In genomic region chr7:127364166-127364565, GRCm38 (mm10) we compare ENCODE assay signal across 8 mouse cellular contexts. TPM values are rescaled to one million over a fixed set of nuclear protein-coding genes. Genes with fewer than 3 reads are reported as not detected.
DNase-seq lines count a peak whose midpoint lies in the region; ATAC-seq lines count a peak whose summit lies in the region.

No protein-coding gene starts in this region.

- WGBS in heart, embryonic 14.5 days: 72% methylated on average over 4 of the region's 4 CpGs

- peak; percentile 46 to 50 for DNase-seq in cerebellum, adult 18-20 months
- no peak for DNase-seq in cerebellum, postnatal 14 days
- peak; percentile 52 for DNase-seq in lung, postnatal 10 days
- DNase-seq in left cerebral cortex, postnatal 36 days (ENCODE audit: low spot score in 2 of 2): no peak
- no peak for DNase-seq in thymus, postnatal 36 days
- no peak for DNase-seq in left cerebral cortex, postnatal 10 days (ENCODE audit: extremely low spot score in 1 of 2, low spot score in 2 of 2)

- no peaks in the 10 kb centered on the region for H3K36me3 ChIP-seq in heart, embryonic 14.5 days (ENCODE audit: control insufficient read depth, insufficient read depth, low read length)

- intact Hi-C loops in left cerebral cortex, postnatal 36 days (cut with DNase I): loop anchor here (5.0 kb wide), 2 partner anchors 53 to 108 kb away; no protein-coding TSS in a partner anchor
- intact Hi-C loops in left cerebral cortex, postnatal 10 days (cut with DNase I): loop anchor here (5.0 kb wide), 2 partner anchors 108 to 133 kb away; no protein-coding TSS in a partner anchor

- peak overlapping the region; percentile 78 for H3K4me2 ChIP-seq in heart, embryonic 14.5 days (ENCODE audit: low read length)

- peak overlapping the region; percentile 18 for H3K4me3 ChIP-seq in brown adipose tissue, adult 24 weeks (ENCODE audit: insufficient read depth, low read depth, low read length)
- H3K4me3 ChIP-seq in heart, embryonic 14.5 days (ENCODE audit: control insufficient read depth in 1 of 2, insufficient read depth in 1 of 2, low read depth in 1 of 2, low read length in 2 of 2): no peak overlapping the region; a peak in 1 of 4 replicates

- ATAC-seq in heart, embryonic 14.5 days (ENCODE audit: insufficient number of reproducible peaks, insufficient read depth, low FRiP score, low read depth): no peak

- no peaks in the 10 kb centered on the region for H3K4me1 ChIP-seq in brown adipose tissue, adult 24 weeks (ENCODE audit: control insufficient read depth, insufficient read depth, insufficient read length, low read length)
- H3K4me1 ChIP-seq in heart, embryonic 14.5 days (ENCODE audit: control insufficient read depth in 2 of 2, insufficient read depth in 2 of 2, low read length in 2 of 2): no peaks in the 10 kb centered on the region; a peak in 1 of 4 replicates

- H3K9ac ChIP-seq in heart, embryonic 14.5 days (ENCODE audit: low read length): no peak overlapping the region; the same call in 1 of the 2 replicates

- H3K27me3 ChIP-seq in heart, embryonic 14.5 days (ENCODE audit: control insufficient read depth, insufficient read depth, low read length): peaks cover 7% of the 10 kb centered on the region; the same call in 1 of the 2 replicates

- H3K27ac ChIP-seq in brown adipose tissue, adult 24 weeks (replicated peaks; ENCODE audit: low read depth, low read length): no peak overlapping the region
- no peak overlapping the region for H3K27ac ChIP-seq in heart, embryonic 14.5 days (replicated peaks in 1 of 2; ENCODE audit: control insufficient read depth in 1 of 2, insufficient read depth in 1 of 2, low read depth in 2 of 2, low read length in 2 of 2)

- H3K9me3 ChIP-seq in heart, embryonic 14.5 days (ENCODE audit: control insufficient read depth, low read length): no peaks in the 10 kb centered on the region

RNA-seq across cellular contexts. Expression of gene Zfp747, which starts 11.7 kb away (rescaled TPM):
- 1.5 and 1.8 TPM in 2 replicates for polyA plus RNA-seq in brown adipose tissue, adult 24 weeks (2012; ENCODE audit: insufficient read depth, insufficient read length, missing spikeins)
- polyA plus RNA-seq in heart, embryonic 14.5 days (2014; fragmentation: Nextera tagmentation; extraction: Ambion mirVana): 4.7 TPM in 2 replicates
- total RNA-seq in left cerebral cortex, postnatal 36 days (2021): 1 to 10 TPM; 5.7 to 7.2 TPM
- total RNA-seq in left cerebral cortex, postnatal 10 days (2021): 1 to 10 TPM; 7.2 to 7.8 TPM

RNA-seq across cellular contexts. Expression of gene Zfp768, which starts 18.8 kb away (rescaled TPM):
- 26.6 and 27.5 TPM in 2 replicates for polyA plus RNA-seq in brown adipose tissue, adult 24 weeks (2012; ENCODE audit: insufficient read depth, insufficient read length, missing spikeins)
- polyA plus RNA-seq in heart, embryonic 14.5 days (2014; fragmentation: Nextera tagmentation; extraction: Ambion mirVana): 5.6 TPM in 2 replicates
- 10 to 100 TPM; 14.4 to 15.0 TPM for total RNA-seq in left cerebral cortex, postnatal 36 days (2021)
- total RNA-seq in left cerebral cortex, postnatal 10 days (2021): 10 to 100 TPM; 13.2 to 14.2 TPM

RNA-seq across cellular contexts. Expression of gene 9130019O22Rik, which starts 22.8 kb away (rescaled TPM):
- polyA plus RNA-seq in brown adipose tissue, adult 24 weeks (2012; ENCODE audit: insufficient read depth, insufficient read length, missing spikeins): 1.0 and 1.4 TPM in 2 replicates
- 4.5 and 4.6 TPM in 2 replicates for polyA plus RNA-seq in heart, embryonic 14.5 days (2014; fragmentation: Nextera tagmentation; extraction: Ambion mirVana)
- 1 to 10 TPM; 3.3 to 3.9 TPM for total RNA-seq in left cerebral cortex, postnatal 36 days (2021)
- 1 to 10 TPM; 2.8 to 3.1 TPM for total RNA-seq in left cerebral cortex, postnatal 10 days (2021)

RNA-seq across cellular contexts. Expression of gene E430018J23Rik, which starts 29.3 kb away (rescaled TPM):
- polyA plus RNA-seq in brown adipose tissue, adult 24 weeks (2012; ENCODE audit: insufficient read depth, insufficient read length, missing spikeins): 3.4 and 3.6 TPM in 2 replicates
- polyA plus RNA-seq in heart, embryonic 14.5 days (2014; fragmentation: Nextera tagmentation; extraction: Ambion mirVana): 3.8 and 4.6 TPM in 2 replicates
- total RNA-seq in left cerebral cortex, postnatal 36 days (2021): 1 to 10 TPM; 7.7 to 8.2 TPM
- 1 to 10 TPM; 6.1 to 6.6 TPM for total RNA-seq in left cerebral cortex, postnatal 10 days (2021)

RNA-seq across cellular contexts. Expression of gene Zfp764, which starts 42.5 kb away (rescaled TPM):
- 1.6 and 2.6 TPM in 2 replicates for polyA plus RNA-seq in brown adipose tissue, adult 24 weeks (2012; ENCODE audit: insufficient read depth, insufficient read length, missing spikeins)
- 5.8 and 6.4 TPM in 2 replicates for polyA plus RNA-seq in heart, embryonic 14.5 days (2014; fragmentation: Nextera tagmentation; extraction: Ambion mirVana)
- total RNA-seq in left cerebral cortex, postnatal 36 days (2021): 1 to 10 TPM; 5.4 to 5.6 TPM
- 1 to 10 TPM; 3.6 to 4.7 TPM for total RNA-seq in left cerebral cortex, postnatal 10 days (2021)

Comparison
In these comparisons a context has a peak if more than half of its experiments do, and no peak if none do; other contexts are left out.
1. DNase-seq: peak in cerebellum, adult 18-20 months (2 of 2) and lung, postnatal 10 days (single experiment); none in cerebellum, postnatal 14 days (0 of 2), left cerebral cortex, postnatal 36 days (0 of 2), thymus, postnatal 36 days (0 of 2) and left cerebral cortex, postnatal 10 days (0 of 2).